ENCODE assay signal across 9 mouse cellular contexts in genomic region chr1:132771377-132771776, GRCm38 (mm10). TPM values are rescaled to one million over a fixed set of nuclear protein-coding genes. Genes with fewer than 3 reads are reported as not detected.
DNase-seq lines count a peak whose midpoint lies in the region; ATAC-seq and TF ChIP-seq lines count a peak whose summit lies in the region.
"Had no signal": no experiment of that assay in that cellular context is flagged by ENCODE, and none has a peak within 500 bp of the region (broad histone marks: within the 10 kb centered on the region; RNA-seq: fewer than 3 reads in every experiment).

No protein-coding gene starts in this region.

- 28% methylated on average over 5 of the region's 5 CpGs for WGBS in intestine, embryonic 14.5 days
- 13% methylated on average over 5 of the region's 5 CpGs for WGBS in intestine, embryonic 16.5 days
- WGBS in bone marrow, adult 2 months = 25% methylated on average over 5 of the region's 5 CpGs

- TF ChIP-seq POLR2A in bone marrow, adult 2 months (IDR thresholded peaks at IDR 0.05; ENCODE audit: borderline replicate concordance, control insufficient read depth, low read depth, low read length) = no peak

- TF ChIP-seq CTCF in bone marrow, adult 2 months (IDR thresholded peaks at IDR 0.05; ENCODE audit: control insufficient read depth, insufficient read depth, low read length) = peak; percentile 75

- DNase-seq in intestine, embryonic 14.5 days (ENCODE audit: low spot score) = peak; percentile 70
- DNase-seq in CD8-positive naive resting alpha-beta T cell, adult 2 months (ENCODE audit: low read depth in 2 of 2, low spot score in 2 of 2) = peak; percentile 7 to 16
- peak; percentile 7 to 30 for DNase-seq in heart, postnatal 36 days
- peak; percentile 6 to 35 for DNase-seq in natural killer cell, adult 2 months (ENCODE audit: low spot score in 2 of 2)
- DNase-seq in right cerebral cortex, postnatal 10 days (ENCODE audit: low spot score in 2 of 2) = no peak
- no peak for DNase-seq in left cerebral cortex, postnatal 36 days (ENCODE audit: low spot score in 2 of 2)

- no peak overlapping the region for H3K9ac ChIP-seq in intestine, embryonic 14.5 days (ENCODE audit: low read length)
- H3K9ac ChIP-seq in intestine, embryonic 16.5 days (ENCODE audit: low read depth, low read length) = no peak overlapping the region
- H3K9ac ChIP-seq: embryonic facial prominence, embryonic 15.5 days had no signal

- H3K9me3 ChIP-seq in intestine, embryonic 14.5 days (ENCODE audit: control insufficient read depth, low read length) = no peaks in the 10 kb centered on the region
- H3K9me3 ChIP-seq in intestine, embryonic 16.5 days (ENCODE audit: control insufficient read depth, low read length) = no peaks in the 10 kb centered on the region
- H3K9me3 ChIP-seq: embryonic facial prominence, embryonic 15.5 days had no signal

- H3K36me3 ChIP-seq in intestine, embryonic 14.5 days (ENCODE audit: control insufficient read depth, insufficient read depth, low read length) = no peaks in the 10 kb centered on the region
- H3K36me3 ChIP-seq in intestine, embryonic 16.5 days (ENCODE audit: control insufficient read depth, insufficient read depth, low read length) = no peaks in the 10 kb centered on the region
- H3K36me3 ChIP-seq: embryonic facial prominence, embryonic 15.5 days had no signal

- no peak overlapping the region for H3K27ac ChIP-seq in intestine, embryonic 14.5 days (ENCODE audit: low read depth)
- no peak overlapping the region for H3K27ac ChIP-seq in intestine, embryonic 16.5 days (ENCODE audit: low read length)
- no peak overlapping the region for H3K27ac ChIP-seq in bone marrow, adult 2 months (ENCODE audit: control insufficient read depth, insufficient read depth, low read depth, low read length, poor library complexity)
- H3K27ac ChIP-seq: embryonic facial prominence, embryonic 15.5 days had no signal

- no peak overlapping the region for H3K4me2 ChIP-seq in intestine, embryonic 14.5 days (ENCODE audit: low read length)
- no peak overlapping the region for H3K4me2 ChIP-seq in intestine, embryonic 16.5 days (ENCODE audit: low read depth, low read length)
- H3K4me2 ChIP-seq: embryonic facial prominence, embryonic 15.5 days had no signal

- H3K4me3 ChIP-seq in intestine, embryonic 14.5 days (ENCODE audit: low read depth, low read length) = no peak overlapping the region
- H3K4me3 ChIP-seq in intestine, embryonic 16.5 days (ENCODE audit: low read length) = no peak overlapping the region
- no peak overlapping the region for H3K4me3 ChIP-seq in bone marrow, adult 2 months (replicated peaks; ENCODE audit: control insufficient read depth, low read depth, low read length)
- H3K4me3 ChIP-seq: embryonic facial prominence, embryonic 15.5 days had no signal

- no peak for ATAC-seq in intestine, embryonic 14.5 days (replicated peaks; ENCODE audit: low FRiP score, low TSS enrichment, low read depth)
- ATAC-seq in intestine, embryonic 16.5 days = no peak

- H3K27me3 ChIP-seq in intestine, embryonic 14.5 days (replicated peaks; ENCODE audit: control insufficient read depth, insufficient read depth, low read length) = no peaks in the 10 kb centered on the region
- H3K27me3 ChIP-seq in intestine, embryonic 16.5 days (replicated peaks; ENCODE audit: control insufficient read depth, insufficient read depth, low read length) = no peaks in the 10 kb centered on the region; the same call in 1 of the 2 replicates
- H3K27me3 ChIP-seq: embryonic facial prominence, embryonic 15.5 days had no signal

- H3K4me1 ChIP-seq in intestine, embryonic 14.5 days (replicated peaks; ENCODE audit: control insufficient read depth, insufficient read depth, low read length) = 0 out of 2 replicates have a peak, but pooled peaks cover under 1% of the 10 kb centered on the region
- H3K4me1 ChIP-seq in intestine, embryonic 16.5 days (ENCODE audit: control insufficient read depth, insufficient read depth, low read length) = no peaks in the 10 kb centered on the region
- peaks cover 4% of the 10 kb centered on the region for H3K4me1 ChIP-seq in bone marrow, adult 2 months (ENCODE audit: control insufficient read depth, insufficient read depth, low read length)

- intact Hi-C loops in heart, postnatal 36 days (cut with DNase I) = no loop called here
- intact Hi-C loops in left cerebral cortex, postnatal 36 days (cut with DNase I) = no loop called here

RNA-seq across cellular contexts. Expression of gene Nfasc, which starts 29.8 kb away (rescaled TPM):
- 5.6 and 6.9 TPM in 2 replicates for polyA plus RNA-seq in intestine, embryonic 14.5 days (2014; fragmentation: Nextera tagmentation; extraction: Ambion mirVana)
- polyA plus RNA-seq in intestine, embryonic 16.5 days (2015; fragmentation: Nextera tagmentation; extraction: Ambion mirVana) = 2.0 and 2.3 TPM in 2 replicates
- 0.25 and 0.75 TPM in 2 replicates for polyA plus RNA-seq in bone marrow, adult 2 months (2011; ENCODE audit: insufficient read depth, insufficient read length, low replicate concordance, missing spikeins)
- under 1 TPM; 0.19 to 0.33 TPM for total RNA-seq in heart, postnatal 36 days (2021)
- 100 to 1,000 TPM; 164 to 178 TPM for total RNA-seq in left cerebral cortex, postnatal 36 days (2021)

Comparison
In these comparisons a context has a peak if more than half of its experiments do, and no peak if none do; other contexts are left out.
1. DNase-seq: peak in intestine, embryonic 14.5 days (single experiment), CD8-positive naive resting alpha-beta T cell, adult 2 months (2 of 2), heart, postnatal 36 days (2 of 2) and natural killer cell, adult 2 months (2 of 2); none in right cerebral cortex, postnatal 10 days (0 of 2) and left cerebral cortex, postnatal 36 days (0 of 2).